Mouse (Mus musculus) embryonic facial prominence, embryonic 13.5 days (tissue): ENCODE data around the gene Zfhx3. TPM values are rescaled to one million over a fixed set of nuclear protein-coding genes. Genes with fewer than 3 reads are reported as not detected.

Source experiments
- ATAC-seq: fragments of 200-750 bp; cut with Nextera tagmentation; 2 replicates; pipeline ENCODE4 v1.8.0; 2017; ENCODE audit warnings: low read depth; ENCODE audit not compliant: insufficient number of reproducible peaks, insufficient read depth, low FRiP score, low TSS enrichment
- H3K27ac ChIP-seq: fragments of 300-500 bp; sonication (generic); 2 replicates; pipeline ENCODE4 v1.5.1; 2015; ENCODE audit warnings: moderate library complexity, mild to moderate bottlenecking, inconsistent platforms
- H3K27me3 ChIP-seq: fragments of 300-500 bp; sonication (generic); 2 replicates; pipeline ENCODE4 v1.6.1; 2015; ENCODE audit warnings: mild to moderate bottlenecking, inconsistent platforms
- H3K36me3 ChIP-seq: fragments of 300-500 bp; sonication (generic); 2 replicates; pipeline ENCODE4 v1.6.1; 2015; ENCODE audit warnings: mild to moderate bottlenecking, inconsistent platforms
- H3K4me1 ChIP-seq: fragments of 300-500 bp; sonication (generic); 2 replicates; pipeline ENCODE4 v1.6.1; 2015; ENCODE audit warnings: inconsistent platforms
- H3K4me2 ChIP-seq: fragments of 300-500 bp; sonication (generic); 2 replicates; pipeline ENCODE4 v1.6.1; 2015; ENCODE audit warnings: moderate library complexity, mild to moderate bottlenecking, inconsistent platforms
- H3K4me3 ChIP-seq: fragments of 300-500 bp; sonication (generic); 2 replicates; pipeline ENCODE4 v1.5.1; 2015; ENCODE audit warnings: mild to moderate bottlenecking, inconsistent platforms
- H3K9ac ChIP-seq: fragments of 300-500 bp; sonication (generic); 2 replicates; pipeline ENCODE4 v1.6.1; 2015; ENCODE audit warnings: mild to moderate bottlenecking, inconsistent platforms
- H3K9me3 ChIP-seq: fragments of 300-500 bp; sonication (generic); 2 replicates; pipeline ENCODE4 v1.6.1; 2016; ENCODE audit warnings: inconsistent platforms
- WGBS: fragments of 180-500 bp; shearing (Covaris S2); methylation state at CpG from one replicate; pipeline ENCODE4 v1.1.7; 2015; ENCODE audit warnings: mixed read lengths; 5-methylcytosine and 5-hydroxymethylcytosine counted together
- polyA plus RNA-seq: library from polyadenylated mRNA; unstranded; fragments of >200 nt; fragmentation: Nextera tagmentation; extraction: Ambion mirVana; gene quantifications from 2 replicates; pipeline ENCODE4 v1.2.1, GENCODE M21; 2015

Gene Zfhx3
- polyA plus RNA-seq, 1 experiment from 2014 or later: 29.9 TPM

- H3K9ac ChIP-seq: no peak overlapping the region
- no peak overlapping the region for H3K27ac ChIP-seq
- H3K9me3 ChIP-seq: 0 out of 2 replicates have a peak, but pooled peaks cover 4% of the 10 kb centered on the region
- H3K36me3 ChIP-seq: peaks cover 68% of the 10 kb centered on the region
- no peak overlapping the region for H3K4me2 ChIP-seq
- no peak overlapping the region for H3K4me3 ChIP-seq
- peaks cover 11% of the 10 kb centered on the region for H3K4me1 ChIP-seq
- no peak for ATAC-seq
- 73% methylated on average over 8 of the region's 8 CpGs for WGBS
- no peaks in the 10 kb centered on the region for H3K27me3 ChIP-seq
Measured at GRCm38 (mm10) chr8:108937904-108938455, 995.5 kb downstream of the Zfhx3 start.

- peaks cover 72% of the 10 kb centered on the region for H3K36me3 ChIP-seq
- no peaks in the 10 kb centered on the region for H3K27me3 ChIP-seq
- H3K9me3 ChIP-seq: peaks cover 14% of the 10 kb centered on the region
- H3K9ac ChIP-seq: no peak overlapping the region
- H3K4me2 ChIP-seq: no peak overlapping the region
- H3K4me1 ChIP-seq: peaks cover 8% of the 10 kb centered on the region
- WGBS: 65% methylated on average over 8 of the region's 8 CpGs
- ATAC-seq: no peak
- no peak overlapping the region for H3K27ac ChIP-seq
- H3K4me3 ChIP-seq: no peak overlapping the region
Measured at GRCm38 (mm10) chr8:108942686-108943085, 1000.2 kb downstream of the Zfhx3 start.

DNA sequence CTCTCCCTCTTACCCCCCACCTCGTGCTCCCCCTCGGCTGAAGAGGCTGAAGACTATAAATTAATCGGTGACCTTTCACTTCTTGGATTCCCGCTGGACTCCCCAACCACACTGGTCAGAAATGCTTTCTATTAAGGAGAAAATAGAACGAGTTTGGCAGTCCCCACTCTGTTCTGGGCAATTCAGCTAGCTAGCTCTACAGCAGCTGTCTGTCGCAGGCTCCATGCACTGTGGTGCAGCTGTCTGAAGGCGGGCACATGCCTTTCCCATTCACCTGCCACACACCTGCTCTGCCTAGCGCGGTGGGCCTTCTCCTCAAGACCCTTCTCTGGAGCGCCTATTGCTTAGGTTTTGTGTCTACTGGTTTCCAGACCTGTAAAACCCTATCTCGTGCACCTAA lies 1000.7 kb downstream of the Zfhx3 start:
- Histone ChIP-seq H3K4me3 (no peak overlapping the region), H3K4me2 (no peak overlapping the region), H3K4me1 (peaks cover 8% of the 10 kb centered on the region), H3K36me3 (peaks cover 73% of the 10 kb centered on the region), H3K27me3 (no peaks in the 10 kb centered on the region), H3K27ac (no peak overlapping the region), H3K9me3 (peaks cover 19% of the 10 kb centered on the region), H3K9ac (no peak overlapping the region)
- no peak for ATAC-seq
- 75% methylated on average over 11 of the region's 11 CpGs for WGBS

- Histone ChIP-seq H3K4me2 (no peak overlapping the region), H3K27me3 (no peaks in the 10 kb centered on the region), H3K4me3 (no peak overlapping the region), H3K4me1 (peaks cover 8% of the 10 kb centered on the region), H3K9ac (0 out of 2 replicates have a peak overlapping the region, but pooled peaks have one; percentile 44), H3K27ac (no peak overlapping the region), H3K9me3 (peaks cover 31% of the 10 kb centered on the region), H3K36me3 (peaks cover 78% of the 10 kb centered on the region)
- ATAC-seq: no peak
- 58% methylated on average over 13 of the region's 13 CpGs for WGBS
Measured at GRCm38 (mm10) chr8:108944312-108944711, 1001.9 kb downstream of the Zfhx3 start.

GRCm38 (mm10) chr8:108950311-108950710 lies 1007.9 kb downstream of the Zfhx3 start:
- H3K9ac ChIP-seq: no peak overlapping the region
- H3K9me3 ChIP-seq: peaks cover 48% of the 10 kb centered on the region
- no peak overlapping the region for H3K4me3 ChIP-seq
- no peak overlapping the region for H3K27ac ChIP-seq
- H3K36me3 ChIP-seq: peaks cover 99% of the 10 kb centered on the region
- WGBS: 97% methylated on average over 21 of the region's 21 CpGs
- no peaks in the 10 kb centered on the region for H3K27me3 ChIP-seq
- H3K4me2 ChIP-seq: no peak overlapping the region
- H3K4me1 ChIP-seq: no peaks in the 10 kb centered on the region
- ATAC-seq: peak; percentile 50; the same call in 1 of the 2 replicates

- no peak for ATAC-seq
- 93% methylated on average over 12 of the region's 12 CpGs for WGBS
Measured at GRCm38 (mm10) chr8:108951560-108951959, 1009.1 kb downstream of the Zfhx3 start.

GRCm38 (mm10) chr8:108956416-108956815 lies 1014.0 kb downstream of the Zfhx3 start:
- peaks cover 55% of the 10 kb centered on the region for H3K36me3 ChIP-seq

More at GRCm38 (mm10) chr8:108951560-108951959, 1009.1 kb downstream of the Zfhx3 start:
- Histone ChIP-seq H3K9me3 (peaks cover 48% of the 10 kb centered on the region), H3K27ac (no peak overlapping the region), H3K4me1 (no peaks in the 10 kb centered on the region), H3K36me3 (peaks cover 100% of the 10 kb centered on the region), H3K4me2 (no peak overlapping the region), H3K9ac (no peak overlapping the region), H3K4me3 (no peak overlapping the region), H3K27me3 (no peaks in the 10 kb centered on the region)

GRCm38 (mm10) chr8:108962516-108962915 lies 1020.1 kb downstream of the Zfhx3 start:
- Histone ChIP-seq H3K4me3 (no peak overlapping the region), H3K27me3 (no peaks in the 10 kb centered on the region), H3K9ac (no peak overlapping the region), H3K4me1 (peaks cover 10% of the 10 kb centered on the region), H3K27ac (no peak overlapping the region), H3K4me2 (no peak overlapping the region), H3K36me3 (no peaks in the 10 kb centered on the region), H3K9me3 (no peaks in the 10 kb centered on the region)
- whole genome bisulfite sequencing: 51% methylated on average over 7 of the region's 7 CpGs
- ATAC-seq: no peak

More at GRCm38 (mm10) chr8:108956416-108956815, 1014.0 kb downstream of the Zfhx3 start:
- Histone ChIP-seq H3K27me3 (no peaks in the 10 kb centered on the region), H3K9me3 (no peaks in the 10 kb centered on the region), H3K4me3 (peak overlapping the region; percentile 26), H3K9ac (peak overlapping the region; percentile 59), H3K27ac (peak overlapping the region; percentile 16; the same call in 1 of the 2 replicates), H3K4me2 (peak overlapping the region; percentile 42), H3K4me1 (no peaks in the 10 kb centered on the region)
- 76% methylated on average over 37 of the region's 37 CpGs for WGBS
- ATAC-seq: no peak

- 77% methylated on average over 2 of the region's 2 CpGs for WGBS
- H3K9me3 ChIP-seq: no peaks in the 10 kb centered on the region
- no peaks in the 10 kb centered on the region for H3K36me3 ChIP-seq
- no peak overlapping the region for H3K9ac ChIP-seq
- no peak overlapping the region for H3K27ac ChIP-seq
- H3K4me1 ChIP-seq: peaks cover 10% of the 10 kb centered on the region
- no peak overlapping the region for H3K4me2 ChIP-seq
- ATAC-seq: no peak
- H3K4me3 ChIP-seq: no peak overlapping the region
- no peaks in the 10 kb centered on the region for H3K27me3 ChIP-seq
Measured at GRCm38 (mm10) chr8:108963181-108963580, 1020.7 kb downstream of the Zfhx3 start.

- 61% methylated on average over 12 of the region's 12 CpGs for WGBS
- Histone ChIP-seq H3K36me3 (no peaks in the 10 kb centered on the region), H3K27me3 (no peaks in the 10 kb centered on the region), H3K4me3 (no peak overlapping the region), H3K9me3 (no peaks in the 10 kb centered on the region), H3K9ac (no peak overlapping the region), H3K27ac (no peak overlapping the region), H3K4me1 (peaks cover 10% of the 10 kb centered on the region), H3K4me2 (no peak overlapping the region)
- no peak for ATAC-seq
Measured at GRCm38 (mm10) chr8:108966041-108966440, 1023.6 kb downstream of the Zfhx3 start.

GRCm38 (mm10) chr8:108973639-108974325 lies 1031.3 kb downstream of the Zfhx3 start:
- no peak for ATAC-seq
- Histone ChIP-seq H3K4me2 (no peak overlapping the region), H3K4me1 (peaks cover 17% of the 10 kb centered on the region), H3K36me3 (no peaks in the 10 kb centered on the region), H3K9ac (no peak overlapping the region), H3K9me3 (no peaks in the 10 kb centered on the region), H3K27me3 (no peaks in the 10 kb centered on the region), H3K27ac (no peak overlapping the region), H3K4me3 (no peak overlapping the region)
- WGBS: 85% methylated on average over 9 of the region's 9 CpGs
